Mouse (Mus musculus): ENCODE results near the gene Necab3. TPM values are rescaled to one million over a fixed set of nuclear protein-coding genes. Genes with fewer than 3 reads are reported as not detected.

The Necab3 gene
- polyA plus RNA-seq, 1 experiment from 2014 or later: 0.58 TPM

GRCm38 (mm10) chr2:154507566-154508283 is 51.0 kb downstream of the Necab3 start:
- H3K27ac ChIP-seq: no peak overlapping the region
- WGBS: 68% methylated on average over 9 of the region's 9 CpGs

DNA sequence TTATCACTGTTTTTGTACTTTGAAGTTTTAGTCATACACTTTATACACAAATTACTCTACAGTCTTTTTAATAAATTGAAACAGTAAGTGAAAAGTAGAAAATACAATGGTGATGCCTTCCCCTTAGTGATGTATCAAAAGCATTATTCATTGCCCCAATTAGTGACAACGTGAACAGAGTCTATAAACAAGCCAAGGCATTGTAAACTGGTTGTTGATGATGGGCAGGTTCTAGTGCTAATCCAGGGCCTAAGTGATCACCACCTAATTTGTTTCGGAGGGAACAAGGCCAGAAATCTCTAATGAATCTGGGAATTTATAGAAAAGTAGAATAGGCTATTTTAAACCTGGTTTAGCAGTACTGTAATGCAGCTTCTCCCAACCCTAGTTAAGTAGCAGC is 51.6 kb downstream of the Necab3 start:
- Histone ChIP-seq H3K4me2 (ENCODE audit: low read length) (no peak overlapping the region), H3K27ac (no peak overlapping the region), H3K9me3 (replicated peaks; ENCODE audit: low read length) (no peaks in the 10 kb centered on the region), H3K36me3 (ENCODE audit: insufficient read depth, low read length) (peaks cover 14% of the 10 kb centered on the region; the same call in 1 of the 2 replicates), H3K27me3 (ENCODE audit: insufficient read depth, low read length) (no peaks in the 10 kb centered on the region), H3K4me1 (replicated peaks; ENCODE audit: insufficient read depth, low read length) (no peaks in the 10 kb centered on the region), H3K9ac (ENCODE audit: low read depth, low read length) (no peak overlapping the region), H3K4me3 (replicated peaks; ENCODE audit: low read depth, low read length) (no peak overlapping the region)
- ATAC-seq (replicated peaks; ENCODE audit: low FRiP score, low read depth): no peak
- DNase-seq (ENCODE audit: low spot score): no peak
- TF ChIP-seq CTCF (IDR thresholded peaks at IDR 0.05; ENCODE audit: low read depth): no peak
- WGBS: 64% methylated on average over 2 of the region's 2 CpGs

More at GRCm38 (mm10) chr2:154507566-154508283, 51.0 kb downstream of the Necab3 start:
- TF ChIP-seq CTCF (IDR thresholded peaks at IDR 0.05; ENCODE audit: low read depth): peak; percentile 61
- ATAC-seq (replicated peaks; ENCODE audit: low FRiP score, low read depth): no peak; the same call in 1 of the 2 replicates
- Histone ChIP-seq H3K9ac (ENCODE audit: low read depth, low read length) (0 out of 2 replicates have a peak overlapping the region, but pooled peaks have one; percentile 4), H3K4me3 (replicated peaks; ENCODE audit: low read depth, low read length) (no peak overlapping the region), H3K36me3 (ENCODE audit: insufficient read depth, low read length) (peaks cover 14% of the 10 kb centered on the region; the same call in 1 of the 2 replicates), H3K4me2 (ENCODE audit: low read length) (no peak overlapping the region), H3K4me1 (replicated peaks; ENCODE audit: insufficient read depth, low read length) (no peaks in the 10 kb centered on the region), H3K27me3 (ENCODE audit: insufficient read depth, low read length) (no peaks in the 10 kb centered on the region), H3K9me3 (replicated peaks; ENCODE audit: low read length) (no peaks in the 10 kb centered on the region)
- DNase-seq (ENCODE audit: low spot score): peak; percentile 8

DNA sequence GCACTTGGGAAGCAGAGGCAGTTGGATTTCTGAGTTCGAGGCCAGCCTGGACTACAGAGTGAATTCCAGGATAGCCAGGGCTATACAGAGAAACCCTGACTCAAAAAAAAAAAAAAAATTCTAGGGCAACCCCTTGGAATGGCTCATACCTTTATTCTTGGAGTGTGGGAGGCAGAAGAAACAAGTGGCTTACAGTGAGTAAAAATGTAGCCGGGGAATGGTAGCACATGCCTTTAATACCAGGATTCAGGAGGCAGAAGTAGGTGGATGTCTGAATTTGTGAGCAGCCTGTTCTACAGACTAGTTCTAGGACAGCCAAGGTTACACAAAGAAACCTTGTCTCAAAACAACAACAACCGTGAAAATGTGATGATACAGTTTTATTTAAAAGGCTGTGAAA is 57.9 kb downstream of the Necab3 start:
- Histone ChIP-seq H3K4me3 (replicated peaks; ENCODE audit: low read depth, low read length) (no peak overlapping the region), H3K4me2 (ENCODE audit: low read length) (no peak overlapping the region), H3K9me3 (replicated peaks; ENCODE audit: low read length) (no peaks in the 10 kb centered on the region), H3K36me3 (ENCODE audit: insufficient read depth, low read length) (peaks cover 6% of the 10 kb centered on the region; the same call in 1 of the 2 replicates), H3K9ac (ENCODE audit: low read depth, low read length) (no peak overlapping the region), H3K27me3 (ENCODE audit: insufficient read depth, low read length) (no peaks in the 10 kb centered on the region), H3K4me1 (replicated peaks; ENCODE audit: insufficient read depth, low read length) (no peaks in the 10 kb centered on the region), H3K27ac (no peak overlapping the region)
- WGBS: 93% methylated on average over 3 of the region's 3 CpGs
- ATAC-seq (replicated peaks; ENCODE audit: low FRiP score, low read depth) (no peak), DNase-seq (ENCODE audit: low spot score) (no peak)
- TF ChIP-seq CTCF (IDR thresholded peaks at IDR 0.05; ENCODE audit: low read depth): no peak

DNA sequence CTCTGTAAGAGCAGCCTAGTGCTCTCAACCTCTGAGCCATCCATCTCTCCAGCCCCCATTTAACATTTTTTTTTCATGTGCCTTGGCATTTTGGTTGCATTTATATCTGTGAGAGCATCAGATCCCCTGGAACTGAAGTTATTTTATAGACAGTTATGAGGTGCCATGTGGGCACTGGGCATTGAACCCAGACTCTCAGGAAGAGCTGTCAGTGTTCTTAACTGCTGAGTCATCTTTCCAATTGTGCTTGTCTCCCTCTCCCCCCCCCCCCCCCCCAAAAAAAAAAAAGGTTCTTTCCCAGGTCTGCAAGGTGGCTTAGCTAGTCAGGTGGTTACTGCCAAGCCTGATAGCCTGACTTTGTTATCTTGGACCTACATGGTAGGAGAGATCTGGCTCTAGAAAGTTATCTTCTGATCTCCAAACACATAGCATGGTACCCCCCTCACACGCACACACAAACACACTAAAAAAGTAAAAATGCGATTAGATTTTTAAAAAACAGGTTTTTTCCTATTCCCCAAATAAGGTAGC is 58.9 kb downstream of the Necab3 start:
- Histone ChIP-seq H3K9me3 (replicated peaks; ENCODE audit: low read length) (no peaks in the 10 kb centered on the region), H3K27me3 (ENCODE audit: insufficient read depth, low read length) (no peaks in the 10 kb centered on the region), H3K4me2 (ENCODE audit: low read length) (no peak overlapping the region), H3K4me3 (replicated peaks; ENCODE audit: low read depth, low read length) (no peak overlapping the region), H3K36me3 (ENCODE audit: insufficient read depth, low read length) (peaks cover 5% of the 10 kb centered on the region; the same call in 1 of the 2 replicates), H3K27ac (no peak overlapping the region), H3K9ac (ENCODE audit: low read depth, low read length) (no peak overlapping the region), H3K4me1 (replicated peaks; ENCODE audit: insufficient read depth, low read length) (no peaks in the 10 kb centered on the region)
- TF ChIP-seq CTCF (IDR thresholded peaks at IDR 0.05; ENCODE audit: low read depth): no peak
- ATAC-seq (replicated peaks; ENCODE audit: low FRiP score, low read depth) (no peak), DNase-seq (ENCODE audit: low spot score) (no peak)
- 95% methylated on average over 2 of the region's 2 CpGs for WGBS

GRCm38 (mm10) chr2:154498571-154498970 is 60.1 kb downstream of the Necab3 start:
- no peak for ATAC-seq (replicated peaks; ENCODE audit: low FRiP score, low read depth)
- 38% methylated on average over 5 of the region's 5 CpGs for WGBS

DNA sequence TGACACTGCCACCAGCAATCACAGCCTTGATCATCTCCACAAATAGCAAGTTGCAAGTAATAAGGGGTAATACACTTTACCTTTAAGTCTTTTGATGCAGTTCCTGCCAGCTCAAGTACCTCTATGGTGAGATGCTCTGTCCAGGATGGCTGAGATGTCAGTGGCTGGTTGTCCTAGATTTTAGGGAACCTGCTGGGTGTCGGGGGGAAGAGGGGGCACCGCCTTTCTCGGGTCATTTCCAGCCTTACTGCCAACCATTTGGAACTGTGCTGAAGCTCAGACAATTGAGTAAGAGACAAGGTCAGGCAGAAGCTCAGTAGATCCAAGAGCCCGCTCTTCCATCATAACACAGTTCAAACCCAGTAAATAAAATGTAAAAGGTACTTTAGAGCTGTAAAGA is 63.7 kb downstream of the Necab3 start:
- 79% methylated on average over 4 of the region's 4 CpGs for WGBS

More at GRCm38 (mm10) chr2:154498571-154498970, 60.1 kb downstream of the Necab3 start:
- no peak overlapping the region for H3K27ac ChIP-seq
- H3K4me2 ChIP-seq (ENCODE audit: low read length): no peak overlapping the region
- H3K36me3 ChIP-seq (ENCODE audit: insufficient read depth, low read length): peaks cover 5% of the 10 kb centered on the region; the same call in 1 of the 2 replicates
- no peaks in the 10 kb centered on the region for H3K27me3 ChIP-seq (ENCODE audit: insufficient read depth, low read length)
- no peaks in the 10 kb centered on the region for H3K4me1 ChIP-seq (replicated peaks; ENCODE audit: insufficient read depth, low read length)
- H3K4me3 ChIP-seq (replicated peaks; ENCODE audit: low read depth, low read length): no peak overlapping the region
- H3K9me3 ChIP-seq (replicated peaks; ENCODE audit: low read length): no peaks in the 10 kb centered on the region
- DNase-seq (ENCODE audit: low spot score): no peak
- TF ChIP-seq CTCF (IDR thresholded peaks at IDR 0.05; ENCODE audit: low read depth): no peak
- no peak overlapping the region for H3K9ac ChIP-seq (ENCODE audit: low read depth, low read length)

More for the DNA sequence above, 63.7 kb downstream of the Necab3 start:
- H3K27me3 ChIP-seq (ENCODE audit: insufficient read depth, low read length): no peaks in the 10 kb centered on the region
- H3K9me3 ChIP-seq (replicated peaks; ENCODE audit: low read length): no peaks in the 10 kb centered on the region
- no peaks in the 10 kb centered on the region for H3K36me3 ChIP-seq (ENCODE audit: insufficient read depth, low read length)
- no peak for TF ChIP-seq CTCF (IDR thresholded peaks at IDR 0.05; ENCODE audit: low read depth)
- H3K27ac ChIP-seq: no peak overlapping the region
- H3K9ac ChIP-seq (ENCODE audit: low read depth, low read length): no peak overlapping the region
- no peaks in the 10 kb centered on the region for H3K4me1 ChIP-seq (replicated peaks; ENCODE audit: insufficient read depth, low read length)
- no peak overlapping the region for H3K4me2 ChIP-seq (ENCODE audit: low read length)
- no peak for ATAC-seq (replicated peaks; ENCODE audit: low FRiP score, low read depth)
- H3K4me3 ChIP-seq (replicated peaks; ENCODE audit: low read depth, low read length): no peak overlapping the region
- no peak for DNase-seq (ENCODE audit: low spot score)

Other genes starting within 250 kb of the Necab3 start
- 13.9 and 25.2 TPM in 2 replicates for gene Cdk5rap1, start 185.9 kb downstream of the Necab3 start, polyA plus RNA-seq (2015; fragmentation: Nextera tagmentation; extraction: Ambion mirVana)
- 16.8 and 16.9 TPM in 2 replicates for gene Snta1, start 150.8 kb downstream of the Necab3 start, polyA plus RNA-seq (2015; fragmentation: Nextera tagmentation; extraction: Ambion mirVana)
- 23.6 and 26.0 TPM in 2 replicates for gene Cbfa2t2, start 122.4 kb downstream of the Necab3 start, polyA plus RNA-seq (2015; fragmentation: Nextera tagmentation; extraction: Ambion mirVana)
- 0.80 and 1.1 TPM in 2 replicates for gene 1700003F12Rik, start 11.8 kb downstream of the Necab3 start, polyA plus RNA-seq (2015; fragmentation: Nextera tagmentation; extraction: Ambion mirVana)
- gene Actl10, start 7.1 kb downstream of the Necab3 start, polyA plus RNA-seq (2015; fragmentation: Nextera tagmentation; extraction: Ambion mirVana): 0.09 TPM in 1 of 2 replicates, not detected in the other
- gene E2f1, start 11.0 kb upstream of the Necab3 start, polyA plus RNA-seq (2015; fragmentation: Nextera tagmentation; extraction: Ambion mirVana): 9.5 and 9.6 TPM in 2 replicates
- 37.3 and 37.9 TPM in 2 replicates for gene Pxmp4, start 44.8 kb upstream of the Necab3 start, polyA plus RNA-seq (2015; fragmentation: Nextera tagmentation; extraction: Ambion mirVana)
- gene Zfp341, start 54.4 kb upstream of the Necab3 start, polyA plus RNA-seq (2015; fragmentation: Nextera tagmentation; extraction: Ambion mirVana): 0.80 and 0.82 TPM in 2 replicates
- 0.42 and 0.71 TPM in 2 replicates for gene 4930519P11Rik, start 54.5 kb upstream of the Necab3 start, polyA plus RNA-seq (2015; fragmentation: Nextera tagmentation; extraction: Ambion mirVana)
- gene Chmp4b, start 92.8 kb upstream of the Necab3 start, polyA plus RNA-seq (2015; fragmentation: Nextera tagmentation; extraction: Ambion mirVana): 30.0 and 34.7 TPM in 2 replicates
- gene Gm14214, start 211.1 kb upstream of the Necab3 start, polyA plus RNA-seq (2015; fragmentation: Nextera tagmentation; extraction: Ambion mirVana): not detected in 2 replicates
- 31.6 and 33.7 TPM in 2 replicates for gene Raly, start 232.2 kb upstream of the Necab3 start, polyA plus RNA-seq (2015; fragmentation: Nextera tagmentation; extraction: Ambion mirVana)
- gene a, start 232.5 kb upstream of the Necab3 start, polyA plus RNA-seq (2015; fragmentation: Nextera tagmentation; extraction: Ambion mirVana): 0.42 and 1.1 TPM in 2 replicates